Mouse (Mus musculus): ENCODE data around the gene Vim. TPM values are rescaled to one million over a fixed set of nuclear protein-coding genes. Genes with fewer than 3 reads are reported as not detected.

The Vim gene
- total RNA-seq, 2 experiments from 2014 or later = 216 to 388 TPM

GRCm38 (mm10) chr2:13630136-13630832, 56.6 kb downstream of the Vim start:
- ATAC-seq (replicated peaks; ENCODE audit: low FRiP score, poor library complexity, severe bottlenecking) = no peak

Other genes with a start within 250 kb of the Vim start
- gene Cubn, start 82.1 kb upstream of the Vim start, total RNA-seq (2015; ENCODE audit: low replicate concordance) = not detected in 2 replicates
- not detected in 2 replicates for gene Cubn, start 82.1 kb upstream of the Vim start, total RNA-seq (2017; ENCODE audit: low replicate concordance)
- gene Trdmt1, start 29.3 kb upstream of the Vim start, total RNA-seq (2015; ENCODE audit: low replicate concordance) = 8.6 and 9.2 TPM in 2 replicates
- 2.2 and 3.8 TPM in 2 replicates for gene Trdmt1, start 29.3 kb upstream of the Vim start, total RNA-seq (2017; ENCODE audit: low replicate concordance)
- 0.21 and 2.7 TPM in 2 replicates for gene St8sia6, start 220.1 kb downstream of the Vim start, total RNA-seq (2015; ENCODE audit: low replicate concordance)
- 0.17 and 0.56 TPM in 2 replicates for gene St8sia6, start 220.1 kb downstream of the Vim start, total RNA-seq (2017; ENCODE audit: low replicate concordance)

All from erythroblast, adult 5-6 weeks (primary cell).